Mouse (Mus musculus): ENCODE measurements around the gene Psmd7. TPM values are rescaled to one million over a fixed set of nuclear protein-coding genes. Genes with fewer than 3 reads are reported as not detected.
"Not testable (repeated sequence)": the region's sequence is repeated elsewhere in the genome, so short reads cannot be mapped to it uniquely, and the experiment has no call there.

The Psmd7 gene
- 298 and 300 TPM in 2 replicates for polyA plus RNA-seq (2014; fragmentation: Nextera tagmentation; extraction: Ambion mirVana)

DNA sequence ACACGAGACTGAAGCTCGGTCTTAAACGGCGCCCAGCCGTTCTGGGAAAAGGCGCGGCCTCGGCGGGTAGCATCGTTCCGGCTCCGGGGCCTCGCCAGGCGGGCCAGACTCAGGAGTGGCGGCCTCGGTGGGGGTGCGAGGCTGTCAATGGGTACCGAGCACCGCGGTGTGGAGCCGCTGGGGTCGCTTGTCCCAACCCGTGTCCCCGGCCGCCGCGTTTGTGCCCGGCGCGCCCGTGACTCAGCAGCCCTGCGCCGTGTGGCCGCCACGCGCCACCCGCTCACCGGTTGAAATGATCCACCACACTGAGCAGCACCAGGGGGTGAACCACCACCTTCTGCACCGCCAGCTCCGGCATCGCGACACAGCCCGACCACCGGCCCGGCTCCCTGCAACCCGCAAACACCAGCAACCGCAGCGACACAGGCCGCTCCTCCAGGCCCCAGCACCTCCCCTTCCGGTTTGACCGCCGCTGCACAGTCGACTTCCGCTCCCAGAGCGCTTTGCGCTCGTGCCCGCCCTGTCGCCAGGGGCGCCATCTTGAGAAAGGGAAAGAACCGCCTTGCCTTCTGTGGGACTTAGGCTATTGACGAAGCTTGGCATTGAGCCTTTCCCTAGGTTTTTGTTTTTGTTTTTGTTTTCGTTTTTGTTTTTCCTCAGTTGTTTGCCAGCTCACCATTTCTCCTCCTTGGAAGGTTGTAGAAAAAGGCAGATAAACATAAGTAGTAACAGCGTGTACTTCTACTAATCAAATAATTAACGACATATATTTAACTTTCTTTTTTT lies at the start of gene Psmd7:
TSS of gene Psmd7 (minus strand) at position 470 of the 786 bp plus-strand sequence.
- WGBS: 2% methylated on average over 65 of the region's 65 CpGs

GRCm38 (mm10) chr8:107633734-107634133 lies 45.5 kb upstream of the Psmd7 start:
- Histone ChIP-seq H3K9ac (ENCODE audit: low read length) (no peak overlapping the region), H3K9me3 (ENCODE audit: control insufficient read depth, low read length) (no peaks in the 10 kb centered on the region), H3K27me3 (ENCODE audit: control insufficient read depth, insufficient read depth, low read length) (no peaks in the 10 kb centered on the region), H3K4me2 (ENCODE audit: low read depth, low read length, severe bottlenecking) (no peak overlapping the region), H3K27ac (ENCODE audit: low read depth, low read length) (no peak overlapping the region), H3K4me1 (replicated peaks; ENCODE audit: control insufficient read depth, insufficient read depth, low read length) (no peaks in the 10 kb centered on the region), H3K36me3 (ENCODE audit: control insufficient read depth, insufficient read depth, low read length) (no peaks in the 10 kb centered on the region), H3K4me3 (ENCODE audit: low read depth, low read length) (no peak overlapping the region)
- 94% methylated on average over 2 of the region's 2 CpGs for WGBS
- ATAC-seq (replicated peaks; ENCODE audit: low FRiP score): no peak
- no peak for DNase-seq (ENCODE audit: low spot score)

More for the DNA sequence above, at the start of gene Psmd7:
- Histone ChIP-seq H3K27ac (ENCODE audit: low read depth, low read length) (peak within 1 kb of the TSS; percentile 81), H3K4me2 (ENCODE audit: low read depth, low read length, severe bottlenecking) (peak within 1 kb of the TSS; percentile 83), H3K36me3 (ENCODE audit: control insufficient read depth, insufficient read depth, low read length) (peaks cover 10% of the 10 kb centered on the region; the same call in 1 of the 2 replicates), H3K4me1 (replicated peaks; ENCODE audit: control insufficient read depth, insufficient read depth, low read length) (0 out of 2 replicates have a peak, but pooled peaks cover 2% of the 10 kb centered on the region), H3K9ac (ENCODE audit: low read length) (peak within 1 kb of the TSS; percentile 91), H3K4me3 (ENCODE audit: low read depth, low read length) (peak within 1 kb of the TSS; percentile 95), H3K9me3 (ENCODE audit: control insufficient read depth, low read length) (no peaks in the 10 kb centered on the region), H3K27me3 (ENCODE audit: control insufficient read depth, insufficient read depth, low read length) (no peaks in the 10 kb centered on the region)
- ATAC-seq (replicated peaks; ENCODE audit: low FRiP score): peak; percentile 98
- peak; percentile 96 for DNase-seq (ENCODE audit: low spot score)

- Histone ChIP-seq H3K9ac (ENCODE audit: low read length) (no peak overlapping the region), H3K27me3 (ENCODE audit: control insufficient read depth, insufficient read depth, low read length) (no peaks in the 10 kb centered on the region), H3K9me3 (ENCODE audit: control insufficient read depth, low read length) (no peaks in the 10 kb centered on the region), H3K4me3 (ENCODE audit: low read depth, low read length) (no peak overlapping the region), H3K4me1 (replicated peaks; ENCODE audit: control insufficient read depth, insufficient read depth, low read length) (no peaks in the 10 kb centered on the region), H3K36me3 (ENCODE audit: control insufficient read depth, insufficient read depth, low read length) (no peaks in the 10 kb centered on the region), H3K27ac (ENCODE audit: low read depth, low read length) (no peak overlapping the region), H3K4me2 (ENCODE audit: low read depth, low read length, severe bottlenecking) (no peak overlapping the region)
- DNase-seq (ENCODE audit: low spot score): no peak
- ATAC-seq (replicated peaks; ENCODE audit: low FRiP score): no peak
- 61% methylated on average over 11 of the region's 11 CpGs for WGBS
Measured at GRCm38 (mm10) chr8:107629701-107630100, 41.4 kb upstream of the Psmd7 start.

GRCm38 (mm10) chr8:107628501-107629149 lies 40.4 kb upstream of the Psmd7 start:
- Histone ChIP-seq H3K4me1 (replicated peaks; ENCODE audit: control insufficient read depth, insufficient read depth, low read length) (no peaks in the 10 kb centered on the region), H3K4me2 (ENCODE audit: low read depth, low read length, severe bottlenecking) (no peak overlapping the region), H3K27ac (ENCODE audit: low read depth, low read length) (no peak overlapping the region), H3K27me3 (ENCODE audit: control insufficient read depth, insufficient read depth, low read length) (no peaks in the 10 kb centered on the region), H3K9me3 (ENCODE audit: control insufficient read depth, low read length) (no peaks in the 10 kb centered on the region), H3K36me3 (ENCODE audit: control insufficient read depth, insufficient read depth, low read length) (no peaks in the 10 kb centered on the region), H3K9ac (ENCODE audit: low read length) (no peak overlapping the region), H3K4me3 (ENCODE audit: low read depth, low read length) (no peak overlapping the region)
- 75% methylated on average over 8 of the region's 8 CpGs for WGBS
- ATAC-seq (replicated peaks; ENCODE audit: low FRiP score) (no peak), DNase-seq (ENCODE audit: low spot score) (no peak)

- Histone ChIP-seq H3K27ac (ENCODE audit: low read depth, low read length) (no peak overlapping the region), H3K9me3 (ENCODE audit: control insufficient read depth, low read length) (no peaks in the 10 kb centered on the region), H3K27me3 (ENCODE audit: control insufficient read depth, insufficient read depth, low read length) (no peaks in the 10 kb centered on the region), H3K4me1 (replicated peaks; ENCODE audit: control insufficient read depth, insufficient read depth, low read length) (no peaks in the 10 kb centered on the region), H3K36me3 (ENCODE audit: control insufficient read depth, insufficient read depth, low read length) (no peaks in the 10 kb centered on the region), H3K4me2 (ENCODE audit: low read depth, low read length, severe bottlenecking) (no peak overlapping the region), H3K9ac (ENCODE audit: low read length) (no peak overlapping the region), H3K4me3 (ENCODE audit: low read depth, low read length) (no peak overlapping the region)
- ATAC-seq (replicated peaks; ENCODE audit: low FRiP score): no peak
- WGBS: 88% methylated on average over 9 of the region's 9 CpGs
- DNase-seq (ENCODE audit: low spot score): no peak
Measured at GRCm38 (mm10) chr8:107627881-107628280, 39.6 kb upstream of the Psmd7 start.

GRCm38 (mm10) chr8:107624301-107624700 lies 36.0 kb upstream of the Psmd7 start:
- not testable (repeated sequence) for H3K9ac ChIP-seq (ENCODE audit: low read length); ATAC-seq (replicated peaks; ENCODE audit: low FRiP score); H3K4me1 ChIP-seq (replicated peaks; ENCODE audit: control insufficient read depth, insufficient read depth, low read length); DNase-seq (ENCODE audit: low spot score); H3K27me3 ChIP-seq (ENCODE audit: control insufficient read depth, insufficient read depth, low read length); H3K4me2 ChIP-seq (ENCODE audit: low read depth, low read length, severe bottlenecking); H3K36me3 ChIP-seq (ENCODE audit: control insufficient read depth, insufficient read depth, low read length); H3K9me3 ChIP-seq (ENCODE audit: control insufficient read depth, low read length); H3K27ac ChIP-seq (ENCODE audit: low read depth, low read length); H3K4me3 ChIP-seq (ENCODE audit: low read depth, low read length)

DNA sequence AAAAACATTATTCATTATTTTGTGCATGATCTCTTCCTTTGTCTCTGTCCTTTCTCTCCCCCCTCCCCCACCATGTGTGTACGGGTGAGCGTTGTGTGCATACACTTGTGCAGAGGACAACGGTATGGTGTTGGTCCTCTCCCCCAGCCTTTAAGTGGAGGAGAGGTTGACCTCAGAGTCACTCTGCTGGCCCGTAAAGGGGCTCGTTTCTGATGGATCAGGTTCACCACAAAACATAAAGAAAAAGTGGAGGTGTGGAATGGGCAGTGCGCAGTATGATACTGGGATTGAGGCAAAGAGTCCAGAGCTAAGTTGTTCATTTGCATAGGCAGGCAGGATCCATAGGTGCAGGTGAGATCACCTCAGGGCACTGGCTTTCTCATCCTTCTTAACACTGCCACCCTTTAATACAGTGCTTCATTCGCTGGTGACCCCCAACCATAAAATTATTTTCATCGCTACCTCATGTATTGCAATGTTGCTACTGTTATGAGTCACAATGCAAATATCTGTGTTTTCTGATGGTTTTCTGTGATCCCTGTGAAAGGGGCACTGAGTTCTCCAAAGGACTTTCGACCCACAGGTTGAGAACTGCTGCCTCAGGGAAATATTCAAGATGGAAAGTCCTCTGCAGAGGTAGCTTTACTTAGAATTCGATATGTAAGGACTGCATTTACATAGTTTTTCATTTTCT lies 33.8 kb upstream of the Psmd7 start:
- Histone ChIP-seq H3K4me1 (replicated peaks; ENCODE audit: control insufficient read depth, insufficient read depth, low read length) (no peaks in the 10 kb centered on the region), H3K27me3 (ENCODE audit: control insufficient read depth, insufficient read depth, low read length) (no peaks in the 10 kb centered on the region), H3K36me3 (ENCODE audit: control insufficient read depth, insufficient read depth, low read length) (no peaks in the 10 kb centered on the region), H3K4me3 (ENCODE audit: low read depth, low read length) (no peak overlapping the region), H3K9ac (ENCODE audit: low read length) (no peak overlapping the region), H3K27ac (ENCODE audit: low read depth, low read length) (no peak overlapping the region), H3K9me3 (ENCODE audit: control insufficient read depth, low read length) (no peaks in the 10 kb centered on the region), H3K4me2 (ENCODE audit: low read depth, low read length, severe bottlenecking) (no peak overlapping the region)
- DNase-seq (ENCODE audit: low spot score) (no peak), ATAC-seq (replicated peaks; ENCODE audit: low FRiP score) (no peak)
- WGBS: 90% methylated on average over 10 of the region's 10 CpGs

DNA sequence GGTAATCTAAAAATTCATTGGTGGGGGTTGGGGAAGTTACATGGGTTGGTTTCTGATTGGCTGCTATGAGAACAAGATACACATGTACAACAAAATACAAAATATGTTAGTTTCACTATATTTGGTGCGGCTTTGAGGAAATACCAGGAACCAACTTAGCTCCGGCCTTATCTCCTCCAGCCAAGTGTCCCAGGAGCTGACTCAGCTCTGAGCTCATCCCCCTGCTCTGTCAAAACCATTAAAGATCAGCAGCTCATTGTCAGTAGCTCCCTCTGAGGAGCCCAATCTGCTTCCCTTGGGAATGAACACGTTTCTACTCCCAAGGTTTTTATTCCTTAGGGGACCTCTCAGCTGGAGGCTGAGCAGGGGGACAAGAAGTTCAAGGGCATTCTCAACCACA lies 32.9 kb upstream of the Psmd7 start:
- no peak for ATAC-seq (replicated peaks; ENCODE audit: low FRiP score)
- Histone ChIP-seq H3K4me1 (replicated peaks; ENCODE audit: control insufficient read depth, insufficient read depth, low read length) (no peaks in the 10 kb centered on the region), H3K9ac (ENCODE audit: low read length) (no peak overlapping the region), H3K27me3 (ENCODE audit: control insufficient read depth, insufficient read depth, low read length) (no peaks in the 10 kb centered on the region), H3K4me2 (ENCODE audit: low read depth, low read length, severe bottlenecking) (no peak overlapping the region), H3K36me3 (ENCODE audit: control insufficient read depth, insufficient read depth, low read length) (no peaks in the 10 kb centered on the region), H3K4me3 (ENCODE audit: low read depth, low read length) (no peak overlapping the region), H3K27ac (ENCODE audit: low read depth, low read length) (no peak overlapping the region), H3K9me3 (ENCODE audit: control insufficient read depth, low read length) (no peaks in the 10 kb centered on the region)
- WGBS: 71% methylated on average over 3 of the region's 3 CpGs
- no peak for DNase-seq (ENCODE audit: low spot score)
